Mouse (Mus musculus): ENCODE data around the gene Dkk3. TPM values are rescaled to one million over a fixed set of nuclear protein-coding genes. Genes with fewer than 3 reads are reported as not detected.
A peak's percentile ranks its signal among the peaks of the same experiment; 100 is the strongest.
"Not testable (repeated sequence)": the region's sequence is repeated elsewhere in the genome, so short reads cannot be mapped to it uniquely, and the experiment has no call there.

Gene Dkk3
- total RNA-seq, 2 experiments from 2014 or later, result 137 to 138 TPM

GRCm38 (mm10) chr7:112169955-112170692 is 11.3 kb upstream of the Dkk3 start:
- peak; percentile 32 to 49 for DNase-seq (ENCODE audit: low spot score in 2 of 2)

GRCm38 (mm10) chr7:112165593-112165992 is 6.7 kb upstream of the Dkk3 start:
- no peak for DNase-seq (ENCODE audit: low spot score in 2 of 2)

GRCm38 (mm10) chr7:112165032-112165431 is 6.2 kb upstream of the Dkk3 start:
- not testable (repeated sequence) for DNase-seq (ENCODE audit: low spot score in 2 of 2)

GRCm38 (mm10) chr7:112164430-112164829 is 5.6 kb upstream of the Dkk3 start:
- DNase-seq (ENCODE audit: low spot score in 2 of 2), result no peak

GRCm38 (mm10) chr7:112159835-112160234 is 978 bp upstream of the Dkk3 start:
- no peak for DNase-seq (ENCODE audit: low spot score in 2 of 2)

GRCm38 (mm10) chr7:112158316-112158741 is 528 bp downstream of the Dkk3 start:
- peak; percentile 34 to 52 for DNase-seq (ENCODE audit: low spot score in 2 of 2)

GRCm38 (mm10) chr7:112157584-112158315 is 1.1 kb downstream of the Dkk3 start:
- DNase-seq (ENCODE audit: low spot score in 2 of 2), result no peak

- no peak for DNase-seq (ENCODE audit: low spot score in 2 of 2)
Measured at GRCm38 (mm10) chr7:112155194-112155593, 3.7 kb downstream of the Dkk3 start.

- DNase-seq (ENCODE audit: low spot score in 2 of 2), result no peak
Measured at GRCm38 (mm10) chr7:112154445-112154844, 4.4 kb downstream of the Dkk3 start.

- no peak for DNase-seq (ENCODE audit: low spot score in 2 of 2)
Measured at GRCm38 (mm10) chr7:112149113-112149512, 9.7 kb downstream of the Dkk3 start.

GRCm38 (mm10) chr7:112147979-112148378 is 10.9 kb downstream of the Dkk3 start:
- DNase-seq (ENCODE audit: low spot score in 2 of 2), result no peak

- no peak for DNase-seq (ENCODE audit: low spot score in 2 of 2)
Measured at GRCm38 (mm10) chr7:112144646-112145179, 14.1 kb downstream of the Dkk3 start.

- DNase-seq (ENCODE audit: low spot score in 2 of 2), result no peak
Measured at GRCm38 (mm10) chr7:112143978-112144377, 14.9 kb downstream of the Dkk3 start.

GRCm38 (mm10) chr7:112143090-112143500 is 15.8 kb downstream of the Dkk3 start:
- no peak for DNase-seq (ENCODE audit: low spot score in 2 of 2)

- DNase-seq (ENCODE audit: low spot score in 2 of 2), result no peak
Measured at GRCm38 (mm10) chr7:112142616-112143015, 16.2 kb downstream of the Dkk3 start.

- DNase-seq (ENCODE audit: low spot score in 2 of 2), result no peak
Measured at GRCm38 (mm10) chr7:112140725-112141124, 18.1 kb downstream of the Dkk3 start.

- no peak for DNase-seq (ENCODE audit: low spot score in 2 of 2)
Measured at GRCm38 (mm10) chr7:112138509-112139405, 20.1 kb downstream of the Dkk3 start.

- DNase-seq (ENCODE audit: low spot score in 2 of 2), result no peak
Measured at GRCm38 (mm10) chr7:112138168-112138508, 20.7 kb downstream of the Dkk3 start.

GRCm38 (mm10) chr7:112136537-112136936 is 22.3 kb downstream of the Dkk3 start:
- DNase-seq (ENCODE audit: low spot score in 2 of 2), result no peak

- no peak for DNase-seq (ENCODE audit: low spot score in 2 of 2)
Measured at GRCm38 (mm10) chr7:112135161-112135560, 23.7 kb downstream of the Dkk3 start.

GRCm38 (mm10) chr7:112133277-112133676 is 25.6 kb downstream of the Dkk3 start:
- no peak for DNase-seq (ENCODE audit: low spot score in 2 of 2)
